Mouse (Mus musculus) myocyte (in vitro differentiated cells): Measurements from ENCODE around the gene Ltbp1. TPM values are rescaled to one million over a fixed set of nuclear protein-coding genes. Genes with fewer than 3 reads are reported as not detected.
"Not testable (repeated sequence)": the region's sequence is repeated elsewhere in the genome, so short reads cannot be mapped to it uniquely, and the experiment has no call there.

Experiments used
- H3K27me3 ChIP-seq: one replicate; pipeline ENCODE4 v1.6.1; 2011; ENCODE audit not compliant: control insufficient read depth, insufficient read depth, insufficient read length
- H3K36me3 ChIP-seq: one replicate; pipeline ENCODE4 v1.6.1; 2011; ENCODE audit not compliant: control insufficient read depth, insufficient read depth
- H3K4me2 ChIP-seq: one replicate; pipeline ENCODE4 v1.6.1; 2011; ENCODE audit warnings: low read depth, control low read depth
- H3K4me3 ChIP-seq: one replicate; pipeline ENCODE4 v1.5.1; 2011; ENCODE audit warnings: mild to moderate bottlenecking, control low read depth, moderate library complexity
- H3K79me2 ChIP-seq: one replicate; pipeline ENCODE4 v1.6.1; 2011; ENCODE audit not compliant: control insufficient read depth, insufficient read depth
- H3ac ChIP-seq: one replicate; pipeline ENCODE4 v1.6.1; 2011; ENCODE audit not compliant: control insufficient read depth, insufficient read length
- CEBPB ChIP-seq: IDR thresholded peaks from 2 replicates; pipeline ENCODE4 v1.6.1; 2011; ENCODE audit warnings: mild to moderate bottlenecking, moderate library complexity; ENCODE audit not compliant: poor library complexity, insufficient read depth, severe bottlenecking
- E2F4 ChIP-seq: IDR thresholded peaks from one replicate; pipeline ENCODE4 v1.6.1; 2011; ENCODE audit warnings: mild to moderate bottlenecking, control low read depth, moderate library complexity; ENCODE audit not compliant: insufficient read depth
- MAX ChIP-seq: IDR thresholded peaks from one replicate; pipeline ENCODE4 v1.6.1; 2011; ENCODE audit warnings: low read depth, mild to moderate bottlenecking, control low read depth
- MYOD1 ChIP-seq, 3 experiments: IDR thresholded peaks; one replicate each; pipeline ENCODE4 v1.6.1; 2011; ENCODE audit warnings: control low read depth in 2 of 3, low read depth in 2 of 3, mild to moderate bottlenecking in 2 of 3, moderate library complexity in 1 of 3; ENCODE audit not compliant: insufficient read length in 2 of 3, control insufficient read depth in 1 of 3
- MYOG ChIP-seq, 3 experiments: IDR thresholded peaks; one replicate each; pipeline ENCODE4 v1.6.1; 2011; ENCODE audit warnings: control low read depth in 2 of 3, low read depth in 2 of 3, mild to moderate bottlenecking in 2 of 3; ENCODE audit not compliant: insufficient read length in 2 of 3, control insufficient read depth in 1 of 3, insufficient read depth in 1 of 3
- POLR2A ChIP-seq: IDR thresholded peaks from one replicate; pipeline ENCODE4 v1.6.1; 2011; ENCODE audit warnings: low read depth, mild to moderate bottlenecking, control low read depth, moderate library complexity; ENCODE audit not compliant: insufficient read length
- POLR2AphosphoS2 ChIP-seq: IDR thresholded peaks from one replicate; pipeline ENCODE4 v1.6.1; 2011; ENCODE audit warnings: low read depth, control low read depth; ENCODE audit not compliant: insufficient read length
- REST ChIP-seq: IDR thresholded peaks from one replicate; pipeline ENCODE4 v1.6.1; 2011; ENCODE audit warnings: mild to moderate bottlenecking, control low read depth, moderate library complexity; ENCODE audit not compliant: insufficient read depth, insufficient read length
- SRF ChIP-seq: IDR thresholded peaks from one replicate; pipeline ENCODE4 v1.6.1; 2011; ENCODE audit warnings: low read depth; ENCODE audit not compliant: control insufficient read depth, insufficient read length
- TCF12 ChIP-seq: IDR thresholded peaks from one replicate; pipeline ENCODE4 v1.6.1; 2011; ENCODE audit warnings: mild to moderate bottlenecking, control low read depth; ENCODE audit not compliant: poor library complexity, insufficient read depth, severe bottlenecking
- TCF3 ChIP-seq: IDR thresholded peaks from one replicate; pipeline ENCODE4 v1.6.1; 2011; ENCODE audit warnings: low read depth, control low read depth; ENCODE audit not compliant: insufficient read length
- USF1 ChIP-seq: IDR thresholded peaks from one replicate; pipeline ENCODE4 v1.6.1; 2011; ENCODE audit warnings: low read depth, mild to moderate bottlenecking, control low read depth, moderate library complexity
- polyA plus RNA-seq: library from polyadenylated mRNA; unstranded; fragments of >200 nt; fragmentation: generic; extraction: Trizol; gene quantifications from one replicate; pipeline ENCODE4 v1.2.1, GENCODE M21; 2012; ENCODE audit warnings: missing spikeins

Ltbp1 gene
- polyA plus RNA-seq, 1 experiment: 19.4 TPM

DNA sequence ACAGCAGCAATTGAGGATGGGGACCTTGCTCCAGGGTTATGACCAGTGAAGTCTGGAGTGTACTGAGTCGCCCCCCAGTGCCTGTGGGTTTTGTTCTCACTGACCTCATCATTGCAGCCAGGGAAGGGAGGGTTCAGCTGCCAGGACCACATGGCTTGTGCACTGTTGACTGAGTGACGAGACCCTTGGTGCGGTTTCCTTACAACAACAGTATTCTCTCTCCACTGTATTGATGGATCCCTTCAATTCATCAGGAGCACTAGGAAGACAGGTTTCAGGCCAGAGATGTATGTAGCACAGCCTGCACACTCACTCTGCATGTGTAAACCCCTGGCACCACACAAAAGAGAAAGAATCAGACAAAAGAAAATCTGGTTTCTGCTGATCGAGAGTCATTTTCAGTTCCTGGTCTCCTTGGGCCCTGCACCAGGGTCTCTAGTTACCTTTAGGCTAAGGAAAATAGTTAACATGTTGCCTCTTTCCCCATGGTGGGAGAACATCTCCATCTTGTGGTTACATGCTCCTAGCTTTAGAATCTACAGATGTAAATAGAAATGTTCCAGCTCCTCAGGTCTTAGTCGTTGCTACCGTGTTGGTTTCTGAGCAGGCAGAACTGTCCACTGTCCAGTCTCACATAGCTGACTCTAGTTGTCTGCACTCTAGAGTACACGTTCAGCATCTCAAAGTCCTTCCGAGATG is 117.4 kb downstream of the Ltbp1 start:
- no peaks in the 10 kb centered on the region for H3K27me3 ChIP-seq
- no peaks in the 10 kb centered on the region for H3K36me3 ChIP-seq
- no peak overlapping the region for H3K4me3 ChIP-seq
- H3K4me2 ChIP-seq: no peak overlapping the region
- no peak for TF ChIP-seq MYOG (IDR thresholded peaks at IDR 0.05; ENCODE audit: control insufficient read depth in 1 of 3, insufficient read depth in 1 of 3, insufficient read length in 2 of 3, low read depth in 2 of 3)
- no peak for TF ChIP-seq E2F4
- TF ChIP-seq TCF3: no peak
- no peak for TF ChIP-seq CEBPB
- H3ac ChIP-seq: no peak overlapping the region
- H3K79me2 ChIP-seq: no peaks in the 10 kb centered on the region

DNA sequence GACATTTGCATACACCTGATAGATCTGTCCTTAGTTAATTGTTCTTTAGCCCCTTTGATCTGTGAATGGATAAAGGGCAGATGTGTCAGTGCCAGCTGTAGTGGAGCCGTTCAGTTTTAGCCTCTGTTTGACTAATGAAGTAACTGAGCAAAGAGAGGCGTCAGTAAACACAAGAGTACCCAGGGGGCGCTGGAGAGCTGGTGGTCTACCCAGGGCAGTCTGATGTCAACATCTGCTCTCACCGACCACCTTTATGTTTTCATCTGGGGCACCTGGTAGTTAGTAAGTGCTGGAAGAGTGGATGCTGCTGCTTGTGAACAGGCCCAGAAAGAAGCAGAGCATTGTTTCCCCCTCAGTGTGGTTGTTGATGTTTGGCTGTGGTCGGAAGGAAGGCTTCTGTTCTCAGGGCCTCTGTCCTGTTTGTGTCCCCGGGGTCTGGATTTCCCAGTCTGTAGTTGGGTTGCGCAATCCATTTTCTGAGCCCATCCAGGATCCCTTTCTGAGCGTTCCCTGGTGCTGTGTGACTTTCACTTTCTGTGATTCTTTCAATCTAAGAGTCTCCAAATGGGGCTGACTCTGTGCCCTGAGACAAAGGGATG is 123.1 kb downstream of the Ltbp1 start:
- H3K4me2 ChIP-seq: no peak overlapping the region
- no peak overlapping the region for H3K4me3 ChIP-seq
- no peaks in the 10 kb centered on the region for H3K79me2 ChIP-seq
- H3K27me3 ChIP-seq: no peaks in the 10 kb centered on the region
- no peak overlapping the region for H3ac ChIP-seq
- peak; percentile 79 for TF ChIP-seq CEBPB
- no peak for TF ChIP-seq MAX
- H3K36me3 ChIP-seq: no peaks in the 10 kb centered on the region

DNA sequence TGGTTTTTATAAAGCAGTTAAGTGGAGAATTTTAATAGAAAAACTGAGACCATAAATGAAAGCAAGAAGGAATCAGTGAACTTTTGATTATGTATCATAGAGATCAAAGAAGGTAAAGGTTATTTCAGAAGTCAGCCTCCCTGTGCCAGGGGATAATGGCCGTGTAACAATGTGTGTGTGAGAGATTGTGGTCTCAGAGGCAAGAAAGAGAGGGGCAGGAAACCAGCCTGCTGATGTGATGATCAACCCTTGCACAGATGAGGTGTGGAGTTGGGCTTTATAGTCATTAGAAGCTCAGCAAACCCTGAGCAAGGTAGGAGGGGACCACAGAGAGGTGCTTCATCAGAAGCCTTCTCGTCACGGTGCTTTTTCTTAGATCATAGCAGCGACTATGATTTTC is 128.6 kb downstream of the Ltbp1 start:
- Histone ChIP-seq H3K79me2 (no peaks in the 10 kb centered on the region), H3K4me2 (no peak overlapping the region), H3K4me3 (no peak overlapping the region), H3K27me3 (no peaks in the 10 kb centered on the region), H3K36me3 (no peaks in the 10 kb centered on the region), H3ac (no peak overlapping the region)
- TF ChIP-seq POLR2AphosphoS2: no peak
- TF ChIP-seq REST: no peak
- TF ChIP-seq USF1: no peak
- TF ChIP-seq POLR2A: no peak
- TF ChIP-seq E2F4: no peak
- no peak for TF ChIP-seq MYOG (IDR thresholded peaks at IDR 0.05; ENCODE audit: control insufficient read depth in 1 of 3, insufficient read depth in 1 of 3, insufficient read length in 2 of 3, low read depth in 2 of 3)
- TF ChIP-seq TCF12: no peak
- TF ChIP-seq TCF3: no peak
- TF ChIP-seq MAX: no peak
- no peak for TF ChIP-seq MYOD1 (IDR thresholded peaks at IDR 0.05; ENCODE audit: control insufficient read depth in 1 of 3, insufficient read length in 2 of 3, low read depth in 2 of 3)
- no peak for TF ChIP-seq SRF
- TF ChIP-seq CEBPB: no peak

DNA sequence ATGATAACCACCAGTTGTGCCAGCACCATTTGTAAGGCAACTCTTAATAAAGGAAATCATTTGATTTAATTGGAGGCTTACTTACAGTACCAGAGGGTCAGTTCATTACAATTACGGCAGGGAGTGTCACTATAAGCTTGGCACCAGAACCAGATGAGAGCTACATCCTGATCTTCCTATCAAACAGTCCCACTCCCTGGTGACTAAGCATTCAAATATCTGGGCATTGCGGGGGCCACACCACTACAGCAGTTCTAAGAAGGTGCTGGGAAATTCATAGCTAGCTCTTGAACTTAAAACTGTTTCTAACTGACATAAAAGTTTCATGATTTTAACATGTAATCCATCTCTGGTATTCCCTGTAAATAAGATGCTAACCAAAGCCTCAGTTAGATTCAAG is 134.4 kb downstream of the Ltbp1 start:
- no peak overlapping the region for H3ac ChIP-seq
- TF ChIP-seq POLR2AphosphoS2: no peak
- TF ChIP-seq USF1: no peak
- no peak for TF ChIP-seq MYOG (IDR thresholded peaks at IDR 0.05; ENCODE audit: control insufficient read depth in 1 of 3, insufficient read depth in 1 of 3, insufficient read length in 2 of 3, low read depth in 2 of 3)
- TF ChIP-seq E2F4: no peak
- TF ChIP-seq CEBPB: no peak
- TF ChIP-seq SRF: no peak
- TF ChIP-seq TCF12: no peak
- no peak for TF ChIP-seq REST
- TF ChIP-seq POLR2A: no peak
- no peak for TF ChIP-seq TCF3
- TF ChIP-seq MYOD1 (IDR thresholded peaks at IDR 0.05; ENCODE audit: control insufficient read depth in 1 of 3, insufficient read length in 2 of 3, low read depth in 2 of 3): no peak
- no peak for TF ChIP-seq MAX
- H3K4me3 ChIP-seq: no peak overlapping the region
- H3K79me2 ChIP-seq: no peaks in the 10 kb centered on the region
- no peaks in the 10 kb centered on the region for H3K27me3 ChIP-seq
- H3K36me3 ChIP-seq: no peaks in the 10 kb centered on the region
- H3K4me2 ChIP-seq: no peak overlapping the region

DNA sequence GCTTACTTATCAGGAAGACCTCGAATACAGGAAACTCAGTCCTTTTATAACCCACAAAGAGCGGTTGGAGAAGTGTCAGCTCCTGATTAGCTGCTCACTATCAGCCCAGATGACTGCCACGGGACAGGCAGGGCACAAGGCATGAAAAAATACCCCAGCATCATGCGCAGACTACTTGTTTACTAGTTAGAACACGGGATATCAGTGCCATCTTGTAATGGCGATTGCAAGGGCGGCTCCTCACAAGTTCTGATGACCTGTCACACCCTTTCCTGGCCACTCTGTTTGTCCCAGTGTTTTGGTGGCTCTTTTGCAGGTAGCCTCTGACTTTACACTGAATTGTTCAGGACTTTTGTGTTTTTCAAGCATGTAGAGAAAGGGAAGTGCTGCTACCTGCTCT is 137.5 kb downstream of the Ltbp1 start:
- not testable (repeated sequence) for H3K4me2 ChIP-seq, H3K36me3 ChIP-seq, H3K4me3 ChIP-seq, H3K27me3 ChIP-seq, H3ac ChIP-seq, H3K79me2 ChIP-seq
